Mouse (Mus musculus): ENCODE data around the gene Olfr987. TPM values are rescaled to one million over a fixed set of nuclear protein-coding genes. Genes with fewer than 3 reads are reported as not detected.

Gene Olfr987
- polyA plus RNA-seq, 1 experiment from 2014 or later, result not detected

Other genes with a start within 250 kb of the Olfr987 start
- 12.8 and 40.6 TPM in 2 replicates for gene Aplnr, start 203.1 kb downstream of the Olfr987 start, polyA plus RNA-seq (2014; fragmentation: Nextera tagmentation; extraction: Ambion mirVana)
- gene Lrrc55, start 142.1 kb downstream of the Olfr987 start, polyA plus RNA-seq (2014; fragmentation: Nextera tagmentation; extraction: Ambion mirVana), result 7.1 and 11.2 TPM in 2 replicates
- gene Olfr988, start 23.9 kb upstream of the Olfr987 start, polyA plus RNA-seq (2014; fragmentation: Nextera tagmentation; extraction: Ambion mirVana), result not detected in 2 replicates
- gene Olfr992, start 70.2 kb upstream of the Olfr987 start, polyA plus RNA-seq (2014; fragmentation: Nextera tagmentation; extraction: Ambion mirVana), result not detected in 2 replicates
- not detected in 2 replicates for gene Olfr993, start 75.6 kb upstream of the Olfr987 start, polyA plus RNA-seq (2014; fragmentation: Nextera tagmentation; extraction: Ambion mirVana)
- not detected in 2 replicates for gene Olfr994, start 97.1 kb upstream of the Olfr987 start, polyA plus RNA-seq (2014; fragmentation: Nextera tagmentation; extraction: Ambion mirVana)
- gene Olfr995, start 104.3 kb upstream of the Olfr987 start, polyA plus RNA-seq (2014; fragmentation: Nextera tagmentation; extraction: Ambion mirVana), result not detected in 2 replicates
- gene 4833423E24Rik, start 179.7 kb upstream of the Olfr987 start, polyA plus RNA-seq (2014; fragmentation: Nextera tagmentation; extraction: Ambion mirVana), result 0.12 and 0.35 TPM in 2 replicates
- not detected in 2 replicates for gene Olfr996, start 239.9 kb upstream of the Olfr987 start, polyA plus RNA-seq (2014; fragmentation: Nextera tagmentation; extraction: Ambion mirVana)
- not detected in 2 replicates for gene Olfr998, start 249.6 kb upstream of the Olfr987 start, polyA plus RNA-seq (2014; fragmentation: Nextera tagmentation; extraction: Ambion mirVana)